Mouse (Mus musculus): Measurements from ENCODE around the gene Hapln3. TPM values are rescaled to one million over a fixed set of nuclear protein-coding genes. Genes with fewer than 3 reads are reported as not detected.
A peak's percentile ranks its signal among the peaks of the same experiment; 100 is the strongest.

Gene Hapln3
- 1 to 10 TPM; 1.7 to 2.4 TPM for total RNA-seq (2021)

DNA sequence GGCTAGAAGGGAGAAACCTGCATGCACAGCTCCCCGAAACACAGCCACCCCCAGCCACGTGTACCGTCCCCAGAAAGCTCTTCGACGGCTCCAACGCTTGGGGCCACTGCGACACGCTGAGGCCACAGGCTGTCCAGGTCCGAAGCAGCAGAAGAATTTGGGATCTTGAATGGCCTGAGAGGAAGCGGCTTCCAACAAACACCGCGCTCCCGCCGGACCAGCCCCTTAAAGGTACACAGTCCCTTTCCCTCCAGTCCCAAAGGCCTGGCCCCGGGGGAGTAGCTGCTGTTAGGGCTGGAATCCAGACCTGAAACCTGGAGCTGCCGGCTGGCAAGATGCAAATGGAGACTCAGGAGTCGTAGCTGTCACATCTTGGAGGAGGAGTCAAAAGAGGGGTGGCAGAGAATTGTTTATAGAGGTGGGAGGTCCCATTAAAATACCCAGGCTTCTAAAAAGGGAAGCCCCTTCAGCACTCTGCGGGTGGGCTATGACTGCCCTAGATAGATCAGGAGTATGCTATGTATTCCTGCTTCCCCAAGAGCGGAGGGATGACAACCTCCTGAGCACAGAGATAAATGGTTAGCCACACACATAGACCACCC is at the start of gene Hapln3:
Hapln3 (minus strand) TSS at position 176 of the 602 bp plus-strand sequence.
- DNase-seq, result no peak

DNA sequence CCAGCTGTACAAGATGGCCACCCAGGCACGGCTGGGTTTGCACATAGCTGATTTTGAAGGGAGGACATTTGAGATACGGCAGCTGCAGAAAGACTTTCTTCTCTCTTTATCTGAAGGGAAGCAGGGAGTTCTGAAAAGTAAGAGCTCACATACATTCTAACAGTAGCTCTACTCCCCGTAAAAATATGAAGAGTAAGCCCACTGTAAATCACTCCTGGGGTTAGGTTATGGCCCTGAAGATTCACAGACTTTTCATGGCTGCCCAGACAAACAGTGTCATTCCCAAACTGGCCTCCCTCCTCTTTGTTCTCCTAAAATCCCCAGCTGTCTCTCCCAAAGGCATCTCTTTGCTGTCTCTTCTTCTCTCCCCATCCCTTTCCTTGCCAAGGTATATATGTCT is 43.0 kb upstream of the Hapln3 start:
- DNase-seq, result no peak

DNA sequence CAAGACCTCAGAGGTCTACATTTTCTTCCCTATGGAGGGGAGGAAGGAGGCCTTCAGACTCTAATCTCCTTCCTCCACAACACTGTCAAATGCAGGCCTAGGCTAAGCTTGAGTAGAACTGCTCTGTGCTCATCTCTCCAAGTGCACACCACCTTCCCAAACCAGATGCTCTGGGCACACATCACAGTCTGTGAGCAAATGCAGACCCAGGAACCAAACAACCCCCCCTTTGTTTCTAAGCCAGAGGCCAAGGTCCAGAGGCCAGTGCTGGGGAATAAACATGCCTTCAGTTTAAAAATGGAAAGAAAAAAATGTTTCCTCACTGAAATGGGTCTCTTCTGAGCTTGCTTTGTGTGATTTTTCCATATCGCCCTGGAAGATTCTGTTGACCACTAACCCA is 41.0 kb upstream of the Hapln3 start:
- no peak for DNase-seq

DNA sequence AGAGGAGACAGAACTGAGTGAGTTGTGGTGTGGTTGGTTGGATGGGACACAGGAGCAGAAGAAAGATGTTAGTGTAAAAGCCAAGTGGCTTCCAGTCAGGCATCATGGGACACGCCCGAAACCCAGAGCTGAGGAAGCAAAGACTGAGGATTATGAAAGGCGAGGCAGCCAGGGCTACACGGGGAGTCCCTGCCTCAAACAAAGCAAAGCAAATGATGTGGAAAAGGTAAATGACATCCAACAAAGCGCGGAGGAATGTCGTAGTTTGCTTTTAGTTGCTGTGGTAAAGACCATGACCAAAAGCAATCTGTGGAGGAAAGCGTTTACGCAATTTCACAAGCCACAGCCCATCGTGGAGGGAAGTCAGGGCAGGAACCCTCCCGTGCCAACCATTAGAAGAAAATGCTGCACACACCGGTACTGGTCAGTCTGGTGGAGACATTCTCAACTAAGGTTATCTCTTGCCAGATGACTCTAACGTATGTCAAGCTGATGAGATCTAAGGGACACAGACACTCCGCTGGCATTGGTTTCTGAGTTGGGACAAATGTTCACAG is 36.3 kb upstream of the Hapln3 start:
- DNase-seq, result no peak

DNA sequence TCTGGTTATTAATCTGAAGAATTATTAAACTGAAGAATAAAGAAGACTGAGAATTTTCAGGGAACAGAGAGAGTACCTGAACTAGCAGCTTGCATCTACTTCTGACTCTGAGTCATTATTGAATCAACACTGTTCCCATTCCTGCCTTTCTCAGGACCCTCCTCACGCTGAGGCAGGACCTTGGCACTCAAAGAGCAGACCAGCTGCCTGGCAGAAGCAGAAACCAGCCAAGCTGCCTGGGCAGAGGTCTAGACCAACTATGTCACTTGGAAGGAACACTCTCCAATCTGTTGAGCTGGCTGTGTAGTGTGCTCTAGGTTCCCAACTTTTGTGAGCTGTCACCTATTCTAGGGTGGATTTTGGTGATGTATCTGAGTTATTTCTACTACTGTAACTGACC is 28.6 kb upstream of the Hapln3 start:
- no peak for DNase-seq

DNA sequence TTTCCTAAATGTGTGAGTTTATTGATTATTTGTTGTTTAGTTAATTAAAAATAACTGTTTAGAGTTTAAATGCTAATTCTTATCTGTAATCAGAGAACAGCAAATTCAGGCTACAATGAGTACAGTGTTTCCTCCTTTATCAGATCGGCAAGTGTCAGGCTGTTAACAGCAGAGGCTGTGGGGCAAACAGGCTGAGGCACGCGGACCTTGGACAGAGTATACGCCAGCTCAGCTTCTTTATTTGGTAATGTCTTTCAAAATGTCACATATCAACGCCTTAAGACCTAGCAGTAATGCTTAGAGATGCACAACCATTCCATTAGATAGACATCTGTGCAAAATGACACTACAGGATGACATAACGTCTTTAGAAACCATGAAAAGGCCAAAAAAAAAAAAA is 18.7 kb upstream of the Hapln3 start:
- DNase-seq, result no peak

DNA sequence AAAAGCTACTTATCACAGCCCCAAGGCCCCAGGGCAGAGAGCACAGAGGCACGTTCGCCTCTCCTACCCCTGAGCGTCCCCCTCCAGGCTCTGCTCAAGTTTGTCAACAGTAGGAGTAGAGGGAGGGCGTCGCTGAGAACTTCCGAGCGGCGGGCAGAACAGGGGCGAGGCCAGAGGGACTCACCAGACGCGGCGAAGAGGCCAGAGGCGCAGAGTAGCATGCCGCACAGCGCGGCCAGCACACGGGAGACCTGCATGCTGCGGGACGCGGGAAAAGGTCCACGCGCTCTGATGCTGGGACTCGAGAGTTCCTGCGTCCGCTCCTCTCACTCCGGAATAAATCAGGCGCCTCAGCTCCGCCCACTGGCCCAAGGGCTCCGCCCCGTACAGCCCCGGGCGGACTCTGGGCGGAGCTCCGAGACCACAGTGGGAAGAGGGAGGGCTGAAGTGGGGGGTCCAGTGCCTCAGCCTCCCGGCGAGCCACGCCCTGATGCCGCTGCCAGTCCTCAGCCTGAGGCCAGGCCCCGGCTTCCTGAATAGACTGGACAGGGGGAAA is 18.0 kb upstream of the Hapln3 start, which contains the start of gene Mfge8:
Mfge8 (minus strand) TSS at position 350 of the 556 bp plus-strand sequence.
- DNase-seq, result peak; percentile 79 to 81

DNA sequence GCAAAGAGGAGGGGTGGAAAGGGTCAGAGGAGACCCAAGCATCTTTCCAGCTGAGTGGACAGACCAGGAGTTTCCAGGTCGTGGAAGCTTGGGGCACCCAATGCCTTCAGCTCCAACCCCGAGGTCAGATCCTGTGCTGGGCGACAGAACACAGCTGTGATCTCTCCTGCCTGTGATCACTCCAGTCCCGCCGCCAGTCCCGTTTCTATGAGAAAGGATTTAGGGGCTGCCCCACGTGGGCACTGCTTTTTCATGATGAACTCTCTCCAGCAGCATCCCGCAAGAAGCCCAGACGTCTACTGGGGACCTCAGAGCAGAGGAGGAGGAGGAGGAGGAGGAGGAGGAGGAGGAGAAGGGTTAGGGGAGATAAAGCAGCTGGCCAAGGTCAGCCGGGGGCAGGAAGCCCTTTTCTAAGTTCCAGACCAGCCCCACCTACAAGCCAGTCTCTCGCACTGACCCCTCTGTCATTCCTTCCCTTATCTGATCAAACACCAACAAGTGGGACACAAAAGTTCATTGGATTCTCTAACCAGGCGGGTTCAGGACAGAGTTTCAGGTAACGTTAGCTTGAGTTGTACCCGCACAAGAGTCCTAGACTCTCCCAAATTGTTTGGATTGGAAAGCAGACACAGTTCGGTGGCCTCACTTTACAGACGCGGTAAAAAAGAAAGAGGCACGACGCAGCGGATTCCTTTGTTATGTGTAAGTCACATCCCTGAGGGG is 17.3 kb upstream of the Hapln3 start:
- no peak for DNase-seq

DNA sequence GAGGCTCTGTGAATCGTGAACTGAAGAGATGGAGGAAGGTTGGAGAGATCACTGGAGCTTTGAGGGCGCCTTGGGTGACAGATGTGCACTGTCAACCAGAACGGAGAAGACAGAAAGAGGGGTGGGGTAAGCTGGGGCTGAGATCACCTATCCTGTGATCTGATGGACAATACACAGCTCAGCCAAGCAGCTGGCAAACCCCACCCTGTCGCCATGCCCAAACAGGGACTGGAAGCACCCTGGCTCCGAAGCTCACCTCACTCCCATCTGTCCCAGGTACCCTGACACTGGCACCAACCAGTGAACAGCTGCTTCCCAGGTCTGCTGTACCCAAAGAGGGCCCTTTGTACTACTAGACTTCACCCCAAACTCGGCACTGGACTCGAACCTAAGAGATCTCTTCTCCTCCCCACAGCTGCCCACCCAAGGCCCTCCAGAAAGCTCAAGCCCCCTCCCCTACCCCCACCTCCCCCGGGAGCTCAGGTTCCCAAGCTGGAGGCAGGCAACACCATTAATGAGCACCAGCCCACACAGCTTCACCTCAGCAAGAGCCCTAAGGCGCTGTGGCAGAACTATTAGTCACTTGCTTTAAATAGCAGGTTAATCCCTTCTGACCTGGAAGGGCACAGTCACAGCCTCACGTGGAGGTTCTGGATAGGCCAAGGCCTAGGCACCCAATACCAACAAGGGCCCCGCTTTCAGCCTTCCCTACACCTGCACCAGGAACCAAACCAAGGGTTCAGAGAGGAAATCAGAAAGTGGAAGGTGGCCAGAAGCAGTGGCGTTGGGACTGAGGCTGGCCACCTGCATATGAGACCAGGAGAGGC is 16.4 kb upstream of the Hapln3 start:
- no peak for DNase-seq

DNA sequence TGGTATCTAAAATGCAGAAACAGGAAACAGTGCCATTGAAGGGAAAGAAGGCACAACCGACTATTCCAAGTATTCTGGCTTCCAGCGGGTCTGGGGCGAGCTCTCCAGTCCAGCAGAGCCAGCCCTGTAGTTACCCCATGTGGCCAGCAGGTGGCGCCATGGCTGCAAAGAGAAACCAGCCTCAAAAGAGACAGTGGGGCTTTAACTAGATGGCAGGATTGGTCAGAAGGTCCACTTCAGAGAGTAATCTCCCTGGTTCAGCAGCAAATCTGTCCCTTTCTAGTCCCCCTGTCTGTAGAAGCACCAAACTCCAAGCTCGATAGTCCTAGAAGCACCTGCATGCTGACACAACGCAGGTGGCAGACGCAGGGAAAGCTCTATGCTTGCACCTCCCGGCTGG is 10.1 kb upstream of the Hapln3 start:
- peak; percentile 77 to 80 for DNase-seq

DNA sequence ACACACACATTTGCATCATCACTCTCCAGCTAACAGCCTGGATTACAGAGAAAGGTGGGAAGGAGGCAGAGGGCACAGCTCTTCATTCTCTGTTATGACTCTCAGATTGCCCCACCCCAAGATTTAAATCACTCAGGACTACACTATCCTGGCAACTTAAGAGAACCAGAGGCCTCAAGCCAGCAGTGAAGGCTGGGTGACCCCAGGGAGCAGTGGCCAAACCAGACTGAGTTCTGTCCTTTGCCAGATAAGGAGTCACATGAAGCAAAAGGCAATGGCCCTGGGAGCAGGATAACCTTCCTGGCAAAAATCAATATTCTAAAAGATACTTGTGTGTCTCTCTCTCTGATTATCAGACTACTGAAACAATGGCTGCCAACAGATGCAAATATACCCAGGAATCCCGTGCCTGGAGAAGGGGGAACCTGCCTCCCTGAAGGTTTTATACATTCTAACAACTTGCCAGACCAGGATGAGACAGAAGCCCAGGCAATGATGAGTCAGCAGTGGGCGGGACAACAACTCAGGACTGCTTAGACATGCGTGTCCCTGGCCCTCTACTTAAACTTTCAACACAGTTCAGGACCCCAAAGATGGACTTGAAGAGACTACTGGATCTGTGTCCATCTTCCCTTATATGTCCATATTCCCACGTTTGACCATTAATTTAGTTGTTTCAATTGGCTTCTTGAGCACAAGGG is 9.2 kb upstream of the Hapln3 start:
- DNase-seq, result no peak

DNA sequence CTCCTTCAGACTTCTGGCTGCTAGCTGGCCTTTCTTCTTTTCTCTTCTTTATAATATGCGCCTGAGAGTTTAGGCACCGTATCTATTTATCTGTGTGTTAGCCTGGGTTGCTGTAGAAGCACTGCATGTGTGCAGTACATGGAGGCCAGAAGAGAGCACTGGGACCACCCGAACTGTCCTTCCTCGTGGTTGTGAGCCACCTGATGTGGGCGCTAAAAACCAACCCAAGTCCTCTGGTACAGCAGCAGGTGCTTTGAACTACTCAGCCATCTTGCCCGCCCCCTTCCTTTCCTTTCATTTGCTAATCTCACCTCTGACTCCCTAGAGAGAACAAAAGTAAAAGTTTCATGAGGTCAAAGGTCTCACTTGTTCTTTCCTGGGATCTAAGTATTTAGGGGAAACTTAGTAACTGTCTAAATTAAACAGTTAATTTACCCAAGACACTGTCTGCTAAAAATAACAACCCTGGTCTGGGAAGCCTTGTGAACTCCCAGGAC is 8.6 kb upstream of the Hapln3 start:
- DNase-seq, result no peak

DNA sequence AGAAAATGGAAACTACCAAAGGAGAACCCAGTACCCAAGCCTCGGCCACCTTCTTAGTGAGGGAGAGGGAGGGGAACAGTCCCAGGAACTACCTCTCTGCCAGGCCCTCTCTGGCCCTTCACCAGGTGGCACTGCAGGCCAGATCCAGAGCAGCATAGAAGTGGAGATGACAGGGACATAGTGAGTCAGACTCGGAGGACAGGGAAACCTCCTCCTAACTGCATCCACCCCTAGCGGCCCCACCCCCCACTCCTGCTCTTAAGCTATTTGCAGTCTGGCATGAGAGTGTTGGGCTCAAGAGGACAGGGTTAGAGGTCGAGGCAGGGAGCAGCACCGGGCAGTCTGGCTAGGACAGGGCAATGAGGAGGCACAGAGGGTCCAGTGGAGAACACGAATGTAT is 2.6 kb upstream of the Hapln3 start:
- no peak for DNase-seq

DNA sequence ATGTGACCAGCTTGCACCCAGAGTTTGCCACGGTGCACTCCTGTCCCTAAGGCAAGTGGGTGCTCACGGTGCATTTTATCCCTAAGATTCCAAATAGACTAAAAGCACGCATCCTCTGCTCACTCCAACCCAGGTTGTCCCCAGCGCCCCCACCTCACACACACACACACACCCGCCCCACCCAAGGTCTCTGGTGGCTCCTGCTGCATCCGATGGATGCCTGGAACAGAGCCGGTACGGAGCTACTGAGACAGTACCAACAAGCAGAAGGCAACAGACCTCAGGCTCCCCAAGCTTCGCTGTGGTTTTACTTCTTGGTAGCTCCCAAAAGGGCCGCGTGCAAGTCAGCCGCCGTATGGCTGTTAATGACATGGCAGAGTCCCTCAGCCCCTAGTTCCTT is 433 bp downstream of the Hapln3 start:
- DNase-seq, result no peak

DNA sequence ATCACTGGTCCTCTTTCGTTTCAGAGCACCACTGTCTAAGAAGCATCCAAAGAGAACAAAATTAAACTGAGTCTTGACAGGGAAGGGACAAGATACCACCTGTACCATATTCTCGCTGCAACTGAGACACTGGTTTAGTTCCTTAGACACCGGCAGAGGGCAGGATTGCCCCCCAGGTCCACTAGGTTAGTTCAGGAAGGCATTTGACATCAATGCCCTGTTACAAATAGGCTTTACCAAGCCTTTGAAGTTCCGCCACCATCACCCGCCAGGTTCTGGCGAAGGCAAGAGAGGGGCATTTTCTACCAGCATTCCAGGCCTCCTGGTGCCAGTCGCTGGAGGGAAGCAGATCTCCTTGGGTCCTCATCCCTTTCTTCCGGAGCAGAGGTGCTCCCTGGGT is 935 bp downstream of the Hapln3 start:
- no peak for DNase-seq

DNA sequence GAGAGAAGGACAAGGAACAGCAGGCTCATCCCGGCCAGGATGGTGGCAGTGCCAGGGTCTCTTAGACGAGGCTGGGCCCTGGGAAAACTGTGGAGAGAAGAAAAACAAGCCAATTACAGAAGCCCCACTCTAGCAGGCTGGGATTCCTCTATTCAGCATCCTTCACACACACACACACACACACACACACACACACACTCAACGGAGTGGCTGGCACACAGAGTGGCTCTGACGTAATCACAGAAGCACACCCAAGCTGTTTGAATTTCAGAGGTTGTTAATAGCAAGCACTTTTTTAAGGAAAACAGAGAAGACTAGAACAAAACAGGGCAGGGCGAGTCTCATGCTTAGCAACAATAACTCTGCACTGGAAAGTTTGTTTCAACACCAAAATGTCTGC is 7.4 kb downstream of the Hapln3 start:
- DNase-seq, result peak; percentile 39 to 49

DNA sequence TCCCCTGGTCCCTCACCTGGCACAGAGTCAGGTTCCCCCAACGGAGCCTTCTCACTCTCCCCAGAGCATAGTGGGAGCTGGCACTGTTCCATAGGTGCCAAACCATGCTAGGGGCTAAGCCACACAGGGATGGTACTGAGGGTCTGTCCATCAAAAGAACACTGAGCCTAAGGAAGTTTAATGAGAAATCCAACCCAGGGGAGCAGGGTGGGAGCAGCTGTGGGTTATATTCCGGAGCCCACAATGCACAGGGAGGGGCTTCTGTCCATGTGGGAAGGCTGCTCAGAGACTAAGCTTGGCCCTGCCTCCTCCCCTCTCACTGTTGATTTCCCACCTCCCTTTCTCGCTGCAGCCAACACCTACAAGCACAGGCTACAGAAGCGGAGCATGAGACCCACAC is 17.0 kb downstream of the Hapln3 start:
- DNase-seq, result no peak

DNA sequence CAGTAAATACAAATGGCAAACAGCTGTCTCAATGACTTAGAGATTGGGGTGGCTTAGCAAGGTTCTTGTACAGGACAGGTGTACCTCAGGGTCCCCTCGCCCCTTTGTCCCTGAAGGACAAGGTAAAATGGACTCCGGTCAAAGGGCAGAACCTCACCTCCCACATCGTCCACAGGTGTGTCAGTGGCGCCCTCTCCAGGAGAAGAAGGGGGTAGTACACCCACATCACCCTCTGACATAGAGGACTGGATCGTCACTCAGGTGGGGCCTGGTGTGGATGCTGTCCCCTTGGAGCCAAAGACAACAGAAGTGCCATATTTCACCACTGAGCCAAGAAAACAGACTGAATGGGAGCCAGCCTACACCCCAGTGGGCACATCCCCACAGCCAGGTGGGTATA is 34.3 kb downstream of the Hapln3 start:
- no peak for DNase-seq

DNA sequence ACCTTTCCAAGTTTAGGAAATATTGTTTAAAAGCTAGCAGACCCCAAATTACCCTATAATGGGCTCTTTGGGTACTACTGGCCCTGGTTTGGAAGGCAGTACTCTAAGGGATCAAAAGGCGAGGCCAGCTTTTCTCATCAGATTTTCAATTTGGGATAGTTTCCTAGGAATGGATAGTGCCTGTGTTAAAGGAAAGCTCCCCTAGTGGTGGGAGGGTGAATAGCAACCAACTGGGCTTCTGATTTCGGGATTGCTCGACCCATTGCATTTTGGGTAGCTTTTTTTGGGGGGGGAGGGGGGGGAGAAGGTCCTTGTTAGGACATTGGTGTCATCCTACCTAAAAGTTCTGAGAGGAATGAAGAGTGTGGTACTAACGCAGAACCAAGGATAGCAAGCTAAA is 41.7 kb downstream of the Hapln3 start:
- DNase-seq, result no peak

DNA sequence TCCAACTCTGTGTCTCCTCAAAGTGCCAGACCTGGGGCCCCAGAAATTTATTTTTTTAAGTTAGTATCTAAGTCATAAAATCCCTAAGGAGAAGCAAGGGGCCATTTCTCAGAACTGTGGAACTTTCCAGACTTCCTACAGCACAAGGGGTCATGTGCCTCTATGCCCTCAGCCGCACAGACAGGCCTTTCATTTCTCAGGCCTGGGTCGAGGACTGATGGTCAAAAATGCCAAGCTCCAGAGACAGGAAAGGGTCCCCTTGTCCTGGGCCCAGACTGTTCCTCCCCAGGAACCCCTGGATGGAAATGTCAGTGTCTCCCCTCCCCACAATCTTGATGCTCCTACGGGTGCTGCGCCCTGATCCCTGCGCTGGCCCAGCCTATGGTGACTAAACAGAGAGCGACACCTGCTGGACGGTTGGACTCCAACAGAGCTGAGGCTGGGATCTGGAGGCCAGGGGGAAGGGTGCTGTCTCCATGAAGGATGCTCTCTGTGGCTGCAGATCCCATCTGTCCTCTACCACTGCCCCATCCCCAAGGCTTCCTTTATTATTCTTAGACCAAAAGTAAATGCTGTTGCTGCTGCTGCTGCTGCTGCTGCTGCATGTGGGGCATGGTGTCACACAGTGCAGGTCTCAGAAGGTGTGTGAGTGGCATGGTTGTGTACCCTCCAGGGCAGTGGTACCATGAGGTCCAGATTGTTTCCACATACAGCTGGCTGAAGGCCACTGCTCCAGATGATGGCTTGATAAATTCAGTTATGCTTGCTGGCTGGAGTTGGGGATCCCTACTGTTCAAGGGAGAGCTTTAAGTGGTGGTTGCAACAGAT is 50.0 kb downstream of the Hapln3 start:
- peak; percentile 65 to 68 for DNase-seq

DNA sequence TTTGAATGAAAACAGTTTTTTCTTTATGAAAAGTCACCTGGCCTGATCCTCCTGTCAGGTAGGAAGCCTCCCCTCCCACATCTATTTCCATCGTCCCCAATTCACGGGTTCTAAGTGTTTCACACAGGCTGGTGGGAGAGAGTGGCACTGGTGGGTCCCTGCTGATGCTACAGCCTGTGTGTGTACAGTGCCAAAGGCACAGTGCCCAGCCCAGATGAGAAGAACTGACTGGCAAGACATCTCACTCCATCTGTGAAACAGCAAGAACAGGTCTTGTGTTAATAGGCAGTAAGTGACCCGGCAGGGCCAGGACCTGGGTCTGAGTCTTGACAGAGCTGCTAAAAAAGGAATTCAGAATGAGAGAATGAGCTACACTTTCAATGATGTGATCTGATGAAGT is 51.6 kb downstream of the Hapln3 start:
- peak in 1 of 2 experiments; percentile 11 for DNase-seq
